Mouse (Mus musculus): ENCODE measurements around the gene Kcnip1.

Kcnip1 gene

DNA sequence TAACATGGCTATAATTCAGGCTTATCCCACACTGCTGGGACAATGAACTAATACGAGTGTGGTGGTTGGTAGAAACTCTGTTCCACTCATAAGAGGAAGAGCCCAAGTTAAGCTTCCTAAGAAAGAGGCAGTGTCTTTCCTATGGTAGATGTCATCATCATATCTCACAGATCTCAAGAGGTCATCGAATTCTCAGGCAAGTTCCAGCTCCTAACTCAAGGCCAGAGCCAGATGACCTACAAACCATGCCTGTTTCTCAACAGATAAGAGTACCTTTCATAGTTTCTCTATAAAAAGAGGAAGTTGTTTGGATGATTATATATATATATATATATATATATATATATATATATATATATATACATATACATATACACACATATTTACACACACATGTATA lies 6.4 kb downstream of the Kcnip1 start:
- no peak for DNase-seq (ENCODE audit: low read depth)

DNA sequence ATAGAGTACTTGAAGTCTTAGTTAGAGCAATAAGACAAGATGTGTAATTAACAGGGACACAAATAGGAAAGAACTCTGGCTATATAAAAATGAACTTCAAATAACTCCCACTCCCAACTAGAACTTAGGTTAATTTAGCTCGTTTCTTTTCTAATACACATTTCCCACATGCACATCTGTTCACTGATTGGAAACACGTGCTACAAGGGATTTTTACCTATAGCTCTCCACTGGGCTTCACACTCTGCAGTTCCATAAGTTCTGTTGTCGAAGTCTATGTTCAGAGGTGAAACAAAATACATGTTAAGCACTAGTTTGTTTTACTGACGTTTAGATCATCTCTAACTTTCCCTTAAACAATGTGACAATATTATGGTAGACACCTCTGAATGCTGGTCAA lies 12.8 kb downstream of the Kcnip1 start:
- DNase-seq (ENCODE audit: low read depth), result no peak

DNA sequence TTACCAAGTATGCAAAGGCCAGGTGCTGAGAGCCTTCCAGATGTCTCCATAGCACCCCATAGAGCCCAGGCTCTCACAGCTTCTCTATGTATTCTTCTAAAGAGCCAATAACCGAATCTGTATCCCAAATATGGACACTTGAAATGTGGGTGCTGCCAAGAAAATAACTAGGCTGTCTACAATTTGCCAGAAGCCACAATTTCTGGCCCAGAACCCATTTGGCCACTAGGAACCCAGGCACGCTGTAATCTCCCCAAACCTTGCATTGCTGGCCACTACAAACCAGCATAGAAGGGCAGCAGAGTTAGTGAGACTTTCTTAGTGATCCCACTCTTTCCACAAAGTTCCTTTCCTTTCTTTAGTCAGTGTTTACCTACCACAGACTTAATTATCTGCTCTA lies 17.8 kb downstream of the Kcnip1 start:
- no peak for DNase-seq (ENCODE audit: low read depth)

DNA sequence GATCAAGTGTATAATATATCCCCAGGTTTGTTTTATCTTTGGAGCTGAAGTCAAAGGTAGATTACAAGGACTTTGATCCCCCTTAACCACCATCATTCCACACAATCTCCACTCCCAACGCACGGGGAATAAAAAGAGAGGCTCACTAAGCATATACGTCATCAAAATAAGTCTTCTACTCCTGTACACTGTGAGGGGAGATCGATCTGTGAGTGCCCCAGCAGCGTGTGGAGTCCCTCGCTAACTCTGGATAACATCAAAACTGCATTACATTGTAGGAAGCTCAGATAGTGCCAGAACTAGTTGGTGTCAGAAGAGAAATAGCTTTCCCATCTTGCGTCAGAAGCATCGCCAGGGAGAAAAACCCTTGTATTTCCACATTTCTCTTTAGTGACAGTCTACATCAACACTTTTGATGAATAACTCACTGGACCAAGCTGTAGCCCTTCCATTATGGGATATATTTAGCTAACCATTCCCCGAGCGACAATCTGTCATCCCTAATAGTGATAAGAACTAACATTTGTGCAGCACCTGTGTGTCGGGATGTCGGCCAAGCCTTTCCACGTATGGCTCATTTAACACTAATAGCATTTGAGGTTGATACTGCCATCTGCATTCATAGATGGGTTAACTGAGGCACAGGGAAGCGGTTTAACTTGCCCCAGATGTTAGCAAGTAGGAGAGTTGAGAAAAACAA lies 18.5 kb downstream of the Kcnip1 start:
- no peak for DNase-seq (ENCODE audit: low read depth)

DNA sequence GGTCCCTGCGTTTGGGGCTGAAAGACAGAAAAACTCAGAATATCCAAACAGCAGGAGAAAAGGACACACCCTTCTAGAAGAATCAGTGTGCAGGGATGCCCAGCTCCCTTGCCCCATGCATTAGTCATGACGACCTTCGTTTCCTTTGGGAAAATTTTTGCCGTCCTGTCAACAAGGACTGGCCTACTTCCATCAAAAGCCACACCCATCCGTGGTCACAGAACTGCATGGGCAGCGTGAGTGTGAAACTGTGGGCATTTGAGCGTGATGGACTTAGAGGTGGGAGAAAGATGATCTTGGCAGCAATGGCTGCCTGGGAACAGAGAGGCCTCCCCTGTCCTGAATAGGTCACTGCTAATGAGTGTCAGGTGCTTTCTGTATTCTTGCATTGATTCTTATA lies 20.8 kb downstream of the Kcnip1 start:
- DNase-seq (ENCODE audit: low read depth), result no peak

DNA sequence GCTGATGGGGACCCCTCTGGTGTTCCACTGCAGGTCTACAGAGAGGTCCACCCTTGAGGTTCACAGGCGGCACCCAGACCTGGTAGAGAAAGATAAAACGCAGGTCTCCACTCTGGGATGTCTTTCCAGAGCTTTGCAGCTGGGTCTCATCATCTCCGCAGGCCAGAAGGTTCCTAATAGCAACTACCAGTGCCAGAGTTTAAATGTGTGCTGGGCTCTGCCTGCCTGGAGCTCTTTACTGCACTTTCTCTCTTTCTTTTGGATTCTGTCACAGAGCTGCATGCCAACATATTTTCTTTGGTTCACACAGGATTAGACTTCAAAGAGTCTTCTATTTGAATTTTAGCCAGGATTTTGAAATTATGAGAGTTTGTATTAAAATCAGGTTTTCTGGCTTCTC lies 23.8 kb downstream of the Kcnip1 start:
- no peak for DNase-seq (ENCODE audit: low read depth)

DNA sequence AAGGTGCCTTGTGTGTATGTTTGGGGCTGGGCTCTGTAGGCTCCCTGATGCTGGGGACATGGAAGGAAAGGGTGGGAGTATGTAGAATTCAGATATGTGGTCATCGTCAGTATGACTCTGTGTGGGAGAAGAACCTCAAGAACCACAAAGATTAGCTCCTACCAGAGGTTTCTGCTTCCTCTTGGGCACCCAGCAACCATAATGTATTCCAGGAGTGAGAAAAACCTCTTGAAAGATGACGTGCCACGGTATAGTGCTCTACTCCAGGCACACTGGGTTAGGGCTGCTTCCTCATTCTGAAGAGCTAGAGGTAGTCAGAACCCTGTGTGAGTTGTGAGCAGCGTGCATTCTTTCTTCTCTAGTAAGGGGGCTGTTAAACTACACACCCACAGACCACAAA lies 25.2 kb downstream of the Kcnip1 start:
- no peak for DNase-seq (ENCODE audit: low read depth)

DNA sequence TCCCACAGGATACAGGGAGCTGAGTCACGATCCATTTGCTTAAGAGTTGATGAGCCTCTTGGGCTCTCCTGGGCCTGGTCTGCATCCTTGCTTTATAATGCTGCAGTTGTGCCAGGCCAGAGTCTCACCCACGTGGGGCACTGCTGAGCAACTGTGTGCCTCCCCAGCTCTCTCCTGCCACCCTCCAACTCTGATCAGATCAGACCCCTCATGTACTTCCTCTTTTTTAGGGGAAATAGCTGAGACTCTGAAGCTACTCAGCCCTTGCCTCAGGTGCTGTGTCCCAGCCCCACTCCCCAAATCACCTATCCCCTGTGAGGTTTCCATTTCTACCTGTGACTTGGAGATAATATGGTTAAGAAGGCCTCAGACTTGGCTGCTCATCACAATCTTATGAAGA lies 27.6 kb downstream of the Kcnip1 start:
- no peak for DNase-seq (ENCODE audit: low read depth)

DNA sequence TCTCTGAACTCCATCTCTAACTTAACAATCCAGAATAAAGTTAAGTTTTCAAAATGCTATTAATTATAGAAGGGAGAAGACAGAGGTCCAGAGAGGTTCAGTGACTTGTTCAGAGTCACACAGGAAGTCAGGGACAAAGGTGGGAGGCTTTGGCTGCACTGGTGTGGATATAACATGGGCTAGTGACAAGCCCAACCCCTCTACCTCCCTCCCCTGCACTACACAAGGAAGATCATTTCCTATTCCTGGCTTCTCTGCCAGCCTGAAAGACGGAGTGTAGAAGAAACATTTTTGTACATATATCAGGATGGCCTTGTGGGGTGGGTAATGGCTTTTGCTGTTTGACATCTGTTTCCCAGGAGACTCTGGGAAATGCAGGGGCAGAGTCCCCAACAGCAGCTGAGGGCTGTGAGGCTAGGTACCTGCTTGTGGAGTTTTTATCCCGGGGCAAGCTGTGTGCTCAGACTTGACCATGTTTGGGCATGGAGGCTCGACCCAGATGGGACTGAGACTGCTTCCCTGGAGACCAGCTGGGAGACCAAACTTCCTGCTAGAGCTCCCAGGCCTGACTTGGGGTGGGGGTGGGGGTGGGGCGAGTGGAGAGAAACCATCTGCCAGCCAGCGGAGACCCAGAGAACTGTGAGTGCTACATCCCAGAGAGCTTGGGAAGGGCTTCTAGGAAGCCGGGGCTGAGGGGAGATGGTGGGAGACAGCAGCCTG lies 30.1 kb downstream of the Kcnip1 start, which contains the start of gene Kcnmb1:
TSS of gene Kcnmb1 (plus strand) at position 326 of the 720 bp plus-strand sequence.
- DNase-seq (ENCODE audit: low read depth), result no peak

DNA sequence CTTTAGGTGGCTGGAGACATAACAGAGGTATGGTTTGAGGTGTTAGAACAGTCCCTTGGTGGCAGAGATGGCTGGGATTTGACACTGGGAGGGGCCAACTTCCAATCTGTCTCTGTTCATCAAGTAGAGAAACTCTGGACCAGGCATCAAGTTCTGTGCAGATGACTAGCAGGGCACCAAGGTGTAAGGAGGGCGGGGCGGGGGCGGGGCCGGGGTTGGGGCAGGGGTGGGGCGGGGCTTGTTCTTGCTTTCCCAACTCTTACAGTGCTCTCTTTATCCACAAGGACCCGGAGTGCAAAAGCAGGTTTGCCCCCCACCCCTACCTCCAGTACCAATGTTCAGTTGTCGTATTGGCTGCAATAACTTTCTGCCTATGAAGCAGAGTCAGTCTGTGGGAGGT lies 30.8 kb downstream of the Kcnip1 start:
- no peak for DNase-seq (ENCODE audit: low read depth)

DNA sequence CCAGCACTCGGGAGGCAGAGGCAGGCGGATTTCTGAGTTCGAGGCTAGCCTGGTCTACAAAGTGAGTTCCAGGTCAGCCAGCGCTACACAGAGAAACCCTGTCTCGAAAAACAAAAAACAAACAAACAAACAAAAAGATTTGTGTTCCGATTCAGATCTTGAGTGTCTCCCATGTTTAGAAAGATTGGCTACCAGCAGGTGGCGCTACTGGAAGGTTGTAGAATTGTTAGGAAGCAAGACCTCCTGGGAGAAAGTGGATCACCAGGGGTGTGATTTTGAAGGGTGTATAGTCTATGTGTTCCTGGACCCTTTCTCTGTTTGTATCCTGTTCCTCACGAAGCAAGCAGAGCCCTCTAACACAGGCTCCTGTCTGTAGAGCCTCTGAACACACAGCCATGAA lies 34.2 kb downstream of the Kcnip1 start:
- DNase-seq (ENCODE audit: low read depth), result peak; percentile 82

DNA sequence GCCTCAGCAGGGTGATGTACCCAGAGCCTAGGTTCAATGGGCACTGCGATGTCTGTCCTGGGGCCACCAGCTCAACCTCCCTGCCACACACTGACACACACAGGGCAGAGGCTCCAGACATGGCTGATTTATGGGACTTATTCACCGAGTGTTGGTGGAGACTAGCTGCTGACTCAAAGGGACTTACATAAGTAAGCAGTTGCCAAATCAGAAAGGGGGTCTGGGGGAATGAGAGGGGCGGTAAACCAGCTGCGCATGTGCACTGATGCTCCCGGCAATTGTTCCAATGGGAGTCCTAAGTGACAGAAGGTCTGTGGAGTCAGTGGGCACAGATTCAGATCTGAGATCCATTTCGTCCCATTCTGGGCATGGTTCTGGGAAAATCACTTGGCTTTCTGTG lies 35.4 kb downstream of the Kcnip1 start:
- DNase-seq (ENCODE audit: low read depth), result no peak

DNA sequence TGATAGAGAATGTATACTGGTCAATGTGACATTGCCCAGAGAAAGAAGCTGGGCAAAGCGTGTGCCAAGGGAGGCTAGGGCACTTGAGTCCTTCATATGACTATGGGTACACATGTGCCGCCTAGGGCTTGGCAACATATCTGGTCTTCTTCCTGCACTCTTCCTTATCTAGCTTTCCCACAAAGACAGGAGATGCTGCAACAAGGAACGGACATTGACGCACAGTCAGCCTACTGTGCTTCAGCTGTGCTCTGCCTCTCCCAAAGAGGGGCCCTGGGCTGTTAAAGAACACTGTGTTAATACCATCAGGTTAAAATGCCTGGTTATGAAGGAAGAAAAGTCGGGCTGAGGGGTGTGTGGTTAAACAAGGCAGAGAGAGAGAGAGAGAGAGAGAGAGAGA lies 36.3 kb downstream of the Kcnip1 start:
- no peak for DNase-seq (ENCODE audit: low read depth)

DNA sequence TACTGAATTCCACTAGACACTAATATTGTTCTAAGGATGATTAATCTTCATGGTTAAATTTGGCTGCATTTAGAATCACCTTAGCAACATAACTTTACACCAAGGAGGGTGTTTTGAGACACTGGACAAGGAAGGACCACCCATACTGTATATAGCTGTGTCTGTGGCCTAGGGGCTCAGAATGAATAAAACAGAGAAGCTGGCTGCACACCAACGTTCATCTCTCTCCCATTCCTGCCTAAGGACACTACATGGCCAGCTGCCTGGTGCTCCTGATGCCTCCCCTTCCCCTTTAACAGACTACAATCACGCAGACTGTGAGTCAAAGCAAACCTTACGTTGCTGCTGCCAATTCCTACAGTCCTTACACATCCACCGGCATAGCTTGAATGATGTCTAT lies 37.0 kb downstream of the Kcnip1 start:
- no peak for DNase-seq (ENCODE audit: low read depth)

DNA sequence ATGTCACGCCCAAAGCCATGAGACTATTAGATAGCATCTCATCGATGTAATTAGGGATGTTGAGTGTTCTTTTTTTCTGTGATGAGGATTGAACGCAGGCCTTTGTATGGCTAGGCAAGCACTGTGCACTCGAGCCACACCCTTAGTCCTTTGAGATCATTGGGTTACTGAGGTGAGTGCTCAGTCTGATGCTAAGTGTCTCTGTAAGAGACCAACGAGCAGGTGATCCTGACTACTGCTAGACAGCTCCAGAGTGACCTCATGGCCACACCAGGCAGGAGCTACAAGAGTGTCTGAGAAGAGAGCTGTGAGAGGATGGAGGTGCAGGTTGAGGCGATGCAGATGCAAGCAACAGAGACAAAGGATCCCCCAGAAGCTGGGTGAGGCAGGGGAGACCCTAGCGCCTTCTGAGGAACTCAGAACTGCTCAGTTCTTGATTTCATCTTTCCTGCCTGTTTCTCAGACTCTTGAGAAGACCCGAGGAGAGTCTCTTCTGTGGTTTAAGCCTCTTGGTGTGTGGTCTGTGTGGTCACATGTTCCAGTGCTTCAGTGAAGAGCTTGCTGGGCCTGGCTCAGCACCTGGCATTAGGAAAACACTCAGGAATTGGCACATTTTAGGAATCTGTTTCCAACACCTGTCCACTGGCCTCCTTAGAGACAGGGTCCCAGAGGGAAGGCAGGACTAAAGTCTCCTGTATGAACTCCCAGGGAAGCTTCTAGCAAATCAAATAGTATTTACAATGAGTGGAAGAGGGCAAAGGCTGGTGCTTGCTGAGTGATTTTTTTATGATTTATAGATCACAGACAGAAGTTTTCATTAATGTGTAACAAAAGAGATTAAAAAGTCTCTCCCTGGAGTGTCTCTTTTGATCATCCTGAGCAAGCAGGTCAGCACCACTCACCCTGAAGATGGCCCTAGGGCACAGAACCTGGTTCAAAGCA lies 41.0 kb downstream of the Kcnip1 start:
- DNase-seq (ENCODE audit: low read depth), result no peak

DNA sequence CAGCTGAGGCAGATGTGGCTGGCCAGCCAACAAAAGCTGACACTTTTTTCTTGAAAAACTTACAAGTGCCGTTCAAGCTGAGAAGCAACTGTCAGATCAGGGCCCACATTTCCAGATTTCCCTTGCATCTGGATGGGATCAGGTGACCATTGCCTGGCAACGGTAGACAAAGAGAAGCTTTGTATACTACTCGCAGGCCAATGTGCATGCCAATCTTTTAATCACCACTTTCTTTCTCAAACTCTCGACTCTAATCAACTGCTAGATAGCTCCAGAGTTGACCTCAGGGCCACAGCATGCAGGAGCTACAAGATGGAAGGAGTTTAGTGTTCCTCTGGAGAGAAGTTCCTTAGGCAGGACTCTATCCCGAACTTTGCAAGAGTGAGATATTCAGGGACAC lies 41.8 kb downstream of the Kcnip1 start:
- no peak for DNase-seq (ENCODE audit: low read depth)

DNA sequence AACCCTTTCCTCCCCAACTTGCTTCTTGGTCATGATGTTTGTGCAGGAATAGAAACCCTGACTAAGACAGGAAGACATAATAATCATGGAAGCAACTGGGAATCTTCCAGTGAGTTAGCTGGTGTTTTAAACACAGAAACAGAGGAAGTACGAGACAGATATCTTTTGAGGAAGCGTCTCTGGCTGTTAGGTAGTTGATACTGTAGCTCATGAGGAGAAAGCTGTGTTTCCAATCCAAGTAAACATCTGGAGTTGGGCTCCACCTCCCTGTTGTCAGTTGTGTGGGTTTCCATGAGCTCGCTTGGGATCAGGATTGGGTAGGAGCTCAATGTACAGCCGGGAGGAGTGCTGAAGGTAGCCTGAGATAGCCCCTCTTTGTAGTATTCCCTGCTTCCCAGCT lies 46.5 kb downstream of the Kcnip1 start:
- no peak for DNase-seq (ENCODE audit: low read depth)

DNA sequence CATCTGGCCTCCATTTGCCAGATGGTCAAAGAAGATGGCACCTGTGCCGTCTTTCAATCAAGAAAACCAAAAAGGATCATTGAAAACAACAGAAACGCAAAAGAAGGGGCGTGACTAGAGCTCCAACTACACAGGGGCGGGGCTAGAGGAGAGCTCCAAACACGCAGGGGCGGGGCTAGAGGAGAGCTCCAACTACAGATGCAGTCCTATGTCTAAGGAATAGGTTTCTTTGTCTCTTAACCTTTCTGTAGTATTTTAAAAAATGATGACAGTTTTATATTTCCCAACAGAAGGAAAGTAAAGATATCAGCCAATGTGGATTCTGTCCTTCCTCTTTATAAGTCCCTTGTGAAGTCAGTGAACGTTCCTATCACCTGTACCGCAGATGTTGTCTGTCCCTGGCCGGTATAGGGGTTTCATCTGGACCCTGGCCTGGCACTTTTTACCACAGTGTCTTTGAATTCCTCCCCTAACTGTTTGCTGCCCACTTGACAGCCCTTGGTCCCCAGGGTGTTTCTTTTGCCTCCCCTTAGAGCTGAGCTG lies 48.1 kb downstream of the Kcnip1 start:
- peak; percentile 36 for DNase-seq (ENCODE audit: low read depth)

DNA sequence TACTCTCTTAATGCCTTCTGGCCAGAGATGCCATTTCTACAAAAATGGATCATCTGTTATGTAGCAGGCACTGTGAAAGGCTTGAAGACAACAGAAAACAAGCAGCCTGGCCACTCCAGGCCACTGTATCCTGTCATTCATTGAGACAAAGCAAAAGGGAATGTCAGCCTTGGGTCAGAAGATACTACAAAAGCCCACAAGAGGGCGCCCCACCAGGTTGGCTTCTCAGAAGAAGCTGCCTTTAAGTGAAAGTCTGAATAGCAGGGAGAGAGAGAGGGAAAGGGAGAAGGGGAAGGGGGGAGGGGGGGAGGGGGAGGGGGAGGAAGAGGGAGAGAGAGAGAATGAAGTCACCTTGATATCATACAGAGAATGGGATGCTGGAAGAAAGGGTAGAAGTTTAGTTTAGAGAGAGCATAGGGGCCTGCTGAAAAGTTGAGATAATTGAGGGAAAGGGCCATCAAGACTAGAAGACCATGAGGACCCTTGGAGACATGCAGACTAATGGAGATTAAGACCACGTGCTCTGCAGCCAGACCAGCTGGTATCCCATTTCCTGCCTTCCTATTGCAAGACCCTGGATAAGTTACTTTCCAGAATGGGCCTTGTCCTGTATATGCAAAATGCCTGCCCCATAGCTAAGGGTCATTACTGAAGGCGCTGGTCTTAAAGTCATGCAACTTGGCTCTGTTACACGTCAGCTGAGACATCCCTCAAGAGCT lies 48.7 kb downstream of the Kcnip1 start:
- DNase-seq (ENCODE audit: low read depth), result peak; percentile 85

DNA sequence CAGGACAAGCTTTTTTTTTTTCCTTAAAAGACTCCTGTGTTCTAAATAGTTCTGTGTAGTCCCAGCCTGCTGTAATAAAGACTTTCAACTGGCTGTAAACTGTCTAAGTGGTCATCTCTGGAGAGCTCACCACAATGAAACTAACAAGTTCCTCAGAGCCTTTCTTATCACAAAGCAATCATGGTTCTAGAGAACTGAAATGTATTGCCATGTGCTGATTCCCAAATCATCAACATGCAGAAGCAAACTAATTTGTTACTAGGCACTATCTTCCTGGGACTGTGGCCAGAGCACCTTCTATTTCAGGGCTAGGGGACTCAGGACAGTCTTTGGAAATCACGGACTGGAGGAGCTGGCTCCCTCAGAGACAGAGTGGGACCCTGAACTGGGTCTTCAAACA lies 49.4 kb downstream of the Kcnip1 start:
- DNase-seq (ENCODE audit: low read depth), result no peak

DNA sequence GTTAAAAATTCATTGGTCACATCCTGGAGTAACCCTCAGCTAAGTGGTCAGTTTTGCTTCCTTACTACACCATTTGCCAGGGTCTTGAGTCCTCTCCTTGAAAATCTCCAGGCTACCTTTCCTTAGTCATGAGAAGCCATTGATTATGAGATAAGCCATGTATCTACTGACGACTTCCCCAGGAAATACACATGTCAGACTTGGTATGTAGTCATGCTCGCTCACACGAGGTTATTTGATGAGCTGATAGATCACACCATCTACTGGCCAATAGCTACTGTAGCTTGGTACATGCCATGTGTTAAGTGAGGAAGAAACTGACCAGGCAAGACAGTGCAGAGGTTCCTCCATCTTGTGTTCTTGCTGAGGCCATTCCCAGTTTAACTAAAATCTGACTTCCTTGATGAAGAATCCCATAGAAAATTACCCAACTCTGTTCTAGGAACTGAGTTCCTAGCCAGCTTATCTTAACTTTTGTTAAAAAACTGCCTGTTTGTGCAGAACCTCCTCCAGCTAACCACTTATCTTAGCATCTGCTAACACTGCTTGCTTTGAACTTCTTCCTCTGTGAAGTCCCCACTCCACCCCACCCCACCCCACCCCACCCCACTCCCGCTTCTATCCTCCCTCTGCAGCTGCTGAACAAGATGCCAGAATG lies 53.4 kb downstream of the Kcnip1 start:
- DNase-seq (ENCODE audit: low read depth), result peak; percentile 83

Data from induced T-regulatory cell, adult 2 months (primary cell).